ENCODE assay signal across 19 mouse cellular contexts in genomic region chr16:30922548-30922947, GRCm38 (mm10).
DNase-seq lines count a peak whose midpoint lies in the region; ATAC-seq lines count a peak whose summit lies in the region.
"Had no signal": no experiment of that assay in that cellular context is flagged by ENCODE, and none has a peak within 500 bp of the region (broad histone marks: within the 10 kb centered on the region; RNA-seq: fewer than 3 reads in every experiment).

No protein-coding gene starts in this region.

- H3K4me2 ChIP-seq in hindbrain, embryonic 12.5 days (replicated peaks) = no peak overlapping the region
- H3K4me2 ChIP-seq: forebrain, embryonic 15.5 days; liver, embryonic 12.5 days; lung, embryonic 15.5 days; neural tube, embryonic 13.5 days had no signal

- peak overlapping the region; percentile 35 for H3K27ac ChIP-seq in hindbrain, embryonic 10.5 days
- no peak overlapping the region for H3K27ac ChIP-seq in hindbrain, embryonic 12.5 days
- peak overlapping the region; percentile 44; the same call in 1 of the 2 replicates for H3K27ac ChIP-seq in brown adipose tissue, adult 24 weeks (replicated peaks; ENCODE audit: low read depth, low read length)
- H3K27ac ChIP-seq: embryonic facial prominence, embryonic 10.5 days; forebrain, embryonic 15.5 days; liver, embryonic 12.5 days; lung, embryonic 15.5 days; neural tube, embryonic 13.5 days had no signal

- H3K36me3 ChIP-seq in hindbrain, embryonic 10.5 days = 0 out of 2 replicates have a peak, but pooled peaks cover 4% of the 10 kb centered on the region
- H3K36me3 ChIP-seq in hindbrain, embryonic 12.5 days = no peaks in the 10 kb centered on the region
- H3K36me3 ChIP-seq: forebrain, embryonic 15.5 days; G1E; liver, embryonic 12.5 days; lung, embryonic 15.5 days; neural tube, embryonic 13.5 days had no signal

- peaks cover 6% of the 10 kb centered on the region; the same call in 1 of the 2 replicates for H3K4me1 ChIP-seq in hindbrain, embryonic 10.5 days (replicated peaks)
- no peaks in the 10 kb centered on the region for H3K4me1 ChIP-seq in hindbrain, embryonic 12.5 days
- peaks cover 8% of the 10 kb centered on the region for H3K4me1 ChIP-seq in brown adipose tissue, adult 24 weeks (ENCODE audit: control insufficient read depth, insufficient read depth, insufficient read length, low read length)
- H3K4me1 ChIP-seq: forebrain, embryonic 15.5 days; liver, embryonic 12.5 days had no signal

- no peak for DNase-seq in hindbrain, embryonic 10.5 days (ENCODE audit: low spot score)
- peak; percentile 30 for DNase-seq in A20 (ENCODE audit: low read depth, low spot score)
- no peak for DNase-seq in thymus, postnatal 25 days
- DNase-seq in layer of hippocampus, postnatal 10 days (ENCODE audit: low spot score in 2 of 2) = no peak
- DNase-seq: adrenal gland, postnatal 14 days; cerebellum, postnatal 36 days; kidney, adult 9 months; layer of hippocampus, postnatal 36 days had no signal

- ATAC-seq in hindbrain, embryonic 12.5 days (ENCODE audit: low FRiP score) = no peak
- ATAC-seq in monocyte, adult 5-6 weeks (replicated peaks; ENCODE audit: insufficient number of reproducible peaks, low FRiP score, low TSS enrichment, poor library complexity, severe bottlenecking) = peak; percentile 69; the same call in 1 of the 2 replicates
- ATAC-seq in megakaryocyte-erythroid progenitor cell, adult 5-6 weeks (replicated peaks; ENCODE audit: low FRiP score, low TSS enrichment, poor library complexity, severe bottlenecking) = no peak
- ATAC-seq: forebrain, embryonic 15.5 days; liver, embryonic 12.5 days had no signal

- no peaks in the 10 kb centered on the region for H3K27me3 ChIP-seq in hindbrain, embryonic 10.5 days (ENCODE audit: insufficient read depth, poor library complexity, severe bottlenecking)
- no peaks in the 10 kb centered on the region for H3K27me3 ChIP-seq in hindbrain, embryonic 12.5 days
- H3K27me3 ChIP-seq: forebrain, embryonic 15.5 days; liver, embryonic 12.5 days; lung, embryonic 15.5 days; neural tube, embryonic 13.5 days had no signal

- WGBS in hindbrain, embryonic 10.5 days = 76% methylated on average over 1 of the region's 1 CpGs
- 64% methylated on average over 1 of the region's 1 CpGs for WGBS in hindbrain, embryonic 12.5 days

- peaks cover 20% of the 10 kb centered on the region for H3K9me3 ChIP-seq in hindbrain, embryonic 10.5 days
- no peaks in the 10 kb centered on the region; the same call in 1 of the 2 replicates for H3K9me3 ChIP-seq in hindbrain, embryonic 12.5 days (replicated peaks)
- H3K9me3 ChIP-seq: forebrain, embryonic 15.5 days; lung, embryonic 15.5 days; neural tube, embryonic 13.5 days had no signal

- H3K9ac ChIP-seq in hindbrain, embryonic 12.5 days = no peak overlapping the region
- H3K9ac ChIP-seq: forebrain, embryonic 15.5 days; liver, embryonic 12.5 days; lung, embryonic 15.5 days; neural tube, embryonic 13.5 days had no signal

- no peak overlapping the region for H3K4me3 ChIP-seq in hindbrain, embryonic 10.5 days
- H3K4me3 ChIP-seq in hindbrain, embryonic 12.5 days = no peak overlapping the region
- no peak overlapping the region for H3K4me3 ChIP-seq in brown adipose tissue, adult 24 weeks (ENCODE audit: insufficient read depth, low read depth, low read length)
- H3K4me3 ChIP-seq: embryonic facial prominence, embryonic 10.5 days; erythroblast, embryonic 14.5 days; forebrain, embryonic 15.5 days; liver, embryonic 12.5 days; lung, embryonic 15.5 days; neural tube, embryonic 13.5 days had no signal
